Mouse (Mus musculus) hindbrain, embryonic 16.5 days (tissue): Measurements from ENCODE around the gene Dpp8. TPM values are rescaled to one million over a fixed set of nuclear protein-coding genes. Genes with fewer than 3 reads are reported as not detected.

Experiments
- ATAC-seq: fragments of 200-750 bp; cut with Nextera tagmentation; 2 replicates; pipeline ENCODE4 v1.8.0; 2017; ENCODE audit warnings: moderate TSS enrichment, moderate library complexity
- H3K27ac ChIP-seq: fragments of 300-500 bp; sonication (generic); 2 replicates; pipeline ENCODE4 v1.5.1; 2014; ENCODE audit warnings: low read depth, mild to moderate bottlenecking, control low read depth, low read length, moderate library complexity
- H3K27me3 ChIP-seq: fragments of 300-500 bp; sonication (generic); replicated peaks from 2 replicates; pipeline ENCODE4 v1.6.1; 2014; ENCODE audit warnings: low read length; ENCODE audit not compliant: control insufficient read depth, insufficient read depth
- H3K36me3 ChIP-seq: fragments of 300-500 bp; sonication (generic); 2 replicates; pipeline ENCODE4 v1.6.1; 2014; ENCODE audit warnings: mild to moderate bottlenecking, low read length, moderate library complexity, mixed read lengths; ENCODE audit not compliant: control insufficient read depth, insufficient read depth
- H3K4me1 ChIP-seq: fragments of 300-500 bp; sonication (generic); 2 replicates; pipeline ENCODE4 v1.6.1; 2014; ENCODE audit warnings: low read depth, low read length; ENCODE audit not compliant: control insufficient read depth, insufficient read depth
- H3K4me2 ChIP-seq: fragments of 300-500 bp; sonication (generic); 2 replicates; pipeline ENCODE4 v1.6.1; 2014; ENCODE audit warnings: mild to moderate bottlenecking, low read length, control low read depth, moderate library complexity
- H3K4me3 ChIP-seq: fragments of 300-500 bp; sonication (generic); 2 replicates; pipeline ENCODE4 v1.5.1; 2014; ENCODE audit warnings: mild to moderate bottlenecking, low read length, control low read depth, moderate library complexity
- H3K9ac ChIP-seq: fragments of 300-500 bp; sonication (generic); 2 replicates; pipeline ENCODE4 v1.6.1; 2014; ENCODE audit warnings: low read depth, mild to moderate bottlenecking, control low read depth, low read length, moderate library complexity
- H3K9me3 ChIP-seq: fragments of 300-500 bp; sonication (generic); 2 replicates; pipeline ENCODE4 v1.6.1; 2014; ENCODE audit warnings: mild to moderate bottlenecking, low read length, moderate library complexity; ENCODE audit not compliant: control insufficient read depth
- WGBS: fragments of 180-500 bp; shearing (Covaris S2); extraction: QIAGEN DNeasy Blood & Tissue Kit; methylation state at CpG from one replicate; pipeline ENCODE4 v1.1.7; 2014; 5-methylcytosine and 5-hydroxymethylcytosine counted together
- polyA plus RNA-seq: library from polyadenylated mRNA; unstranded; fragments of >200 nt; fragmentation: Nextera tagmentation; extraction: Ambion mirVana; gene quantifications from 2 replicates; pipeline ENCODE4 v1.2.1, GENCODE M21; 2015

Dpp8 gene
- polyA plus RNA-seq, 1 experiment from 2014 or later: 33.1 TPM

DNA sequence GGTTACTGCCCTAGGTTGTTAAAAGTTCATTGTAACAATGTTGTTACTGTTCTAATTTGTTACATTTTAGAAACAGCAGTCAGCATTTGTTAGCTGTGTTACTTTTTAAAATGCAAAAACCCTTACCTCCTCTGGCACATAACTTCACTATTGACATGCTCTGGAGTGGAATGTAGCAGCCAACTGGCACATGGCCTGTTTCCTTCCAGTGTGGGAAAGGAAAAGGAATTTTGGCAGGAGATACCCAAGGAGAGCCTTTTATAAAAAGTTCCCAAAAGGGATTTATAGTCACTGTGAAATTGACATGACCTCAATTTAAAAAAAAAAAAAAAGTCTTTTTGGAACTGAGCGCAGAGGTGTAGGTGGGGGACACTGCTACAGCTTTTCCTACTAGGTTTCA is 4.2 kb downstream of the Dpp8 start:
- no peak for ATAC-seq
- Histone ChIP-seq H3K9me3 (no peaks in the 10 kb centered on the region), H3K27me3 (no peaks in the 10 kb centered on the region), H3K4me2 (no peak overlapping the region), H3K4me1 (peaks cover 14% of the 10 kb centered on the region), H3K36me3 (peaks cover 14% of the 10 kb centered on the region), H3K27ac (no peak overlapping the region), H3K9ac (no peak overlapping the region), H3K4me3 (no peak overlapping the region)
- 69% methylated on average over 1 of the region's 1 CpGs for WGBS

DNA sequence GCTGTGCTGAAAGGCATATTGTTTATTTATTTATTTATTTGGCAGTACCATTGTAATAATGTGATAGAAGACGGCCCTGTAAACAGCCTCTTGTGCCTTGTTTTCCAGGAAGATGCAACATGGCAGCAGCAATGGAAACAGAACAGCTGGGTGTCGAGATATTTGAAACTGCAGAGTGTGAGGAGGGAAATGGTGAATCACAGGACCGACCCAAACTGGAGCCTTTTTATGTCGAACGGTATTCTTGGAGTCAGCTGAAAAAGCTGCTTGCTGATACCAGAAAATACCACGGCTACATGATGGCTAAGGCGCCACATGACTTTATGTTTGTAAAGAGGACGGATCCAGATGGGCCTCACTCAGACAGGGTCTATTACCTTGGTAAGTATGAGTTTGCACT is 4.6 kb downstream of the Dpp8 start:
- H3K9ac ChIP-seq: no peak overlapping the region
- 77% methylated on average over 8 of the region's 8 CpGs for WGBS
- peaks cover 14% of the 10 kb centered on the region for H3K4me1 ChIP-seq
- H3K4me3 ChIP-seq: no peak overlapping the region
- H3K27me3 ChIP-seq: no peaks in the 10 kb centered on the region
- no peak overlapping the region for H3K4me2 ChIP-seq
- no peak for ATAC-seq
- H3K27ac ChIP-seq: no peak overlapping the region
- H3K36me3 ChIP-seq: peaks cover 15% of the 10 kb centered on the region
- H3K9me3 ChIP-seq: no peaks in the 10 kb centered on the region

DNA sequence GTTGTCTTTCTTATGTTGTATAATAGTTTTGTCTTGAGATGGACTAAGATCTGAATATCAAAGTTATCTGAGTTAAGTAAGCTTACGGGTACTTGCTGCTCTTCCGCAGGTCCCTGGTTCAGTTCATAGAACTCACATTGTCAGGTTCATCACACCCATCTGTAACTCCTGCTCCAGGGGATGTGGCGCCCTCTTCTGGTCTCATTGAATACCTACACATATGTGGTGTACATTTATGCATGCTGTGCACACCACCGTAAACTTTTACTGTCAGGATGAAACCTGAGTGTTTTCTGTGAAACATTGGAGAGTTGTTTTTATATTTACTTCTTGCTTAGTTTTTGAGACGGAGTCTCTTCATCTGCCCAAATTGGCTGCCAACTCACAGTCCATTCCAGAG is 9.2 kb downstream of the Dpp8 start:
- Histone ChIP-seq H3K27ac (no peak overlapping the region), H3K36me3 (peaks cover 31% of the 10 kb centered on the region), H3K9me3 (no peaks in the 10 kb centered on the region), H3K27me3 (no peaks in the 10 kb centered on the region), H3K9ac (no peak overlapping the region), H3K4me2 (no peak overlapping the region), H3K4me1 (no peaks in the 10 kb centered on the region), H3K4me3 (no peak overlapping the region)
- no peak for ATAC-seq
- WGBS: 94% methylated on average over 5 of the region's 5 CpGs

DNA sequence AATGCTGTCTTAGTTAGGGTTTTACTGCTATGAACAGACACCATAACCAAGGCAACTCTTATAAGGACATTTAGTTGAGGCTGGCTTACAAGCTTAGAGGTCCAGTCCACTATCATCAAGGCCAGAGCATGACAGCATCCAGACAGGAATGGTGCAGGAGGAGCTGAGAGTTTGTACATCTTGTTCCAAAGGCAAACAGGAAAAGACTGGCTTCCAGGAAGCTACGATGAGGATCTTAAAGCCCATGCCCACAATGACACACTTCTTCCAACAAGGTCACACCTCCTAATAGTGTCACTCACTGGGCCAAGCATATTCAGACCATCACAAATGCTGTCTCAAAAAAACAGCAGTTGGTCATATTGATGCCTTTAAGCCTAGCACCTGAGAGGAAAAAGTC is 14.8 kb downstream of the Dpp8 start:
- 100% methylated on average over 1 of the region's 1 CpGs for WGBS
- no peaks in the 10 kb centered on the region for H3K4me1 ChIP-seq
- no peaks in the 10 kb centered on the region for H3K27me3 ChIP-seq
- H3K9me3 ChIP-seq: no peaks in the 10 kb centered on the region
- peaks cover 30% of the 10 kb centered on the region for H3K36me3 ChIP-seq
- H3K9ac ChIP-seq: no peak overlapping the region
- H3K4me3 ChIP-seq: no peak overlapping the region
- H3K27ac ChIP-seq: no peak overlapping the region
- no peak overlapping the region for H3K4me2 ChIP-seq
- ATAC-seq: no peak

DNA sequence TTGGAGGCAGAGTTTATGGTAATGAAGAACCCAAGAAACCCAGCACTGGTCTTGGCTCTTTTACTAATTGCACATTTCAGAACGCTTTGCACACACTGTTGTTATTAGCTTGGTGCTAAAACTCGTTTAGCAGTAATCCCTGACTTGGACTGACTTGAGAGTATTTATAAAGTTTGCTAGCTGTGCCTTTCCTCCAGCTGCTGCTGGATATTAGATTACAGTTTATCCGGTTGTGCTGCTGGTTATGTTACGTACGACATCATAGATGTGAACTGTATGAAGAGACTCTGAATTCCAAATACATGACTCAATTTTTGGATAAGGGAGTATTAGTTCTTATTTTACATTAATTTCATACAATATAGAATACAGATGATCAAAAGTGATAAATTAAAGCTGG is 17.2 kb downstream of the Dpp8 start:
- Histone ChIP-seq H3K27ac (no peak overlapping the region), H3K4me3 (no peak overlapping the region), H3K4me1 (no peaks in the 10 kb centered on the region), H3K9ac (no peak overlapping the region), H3K9me3 (no peaks in the 10 kb centered on the region), H3K27me3 (no peaks in the 10 kb centered on the region), H3K4me2 (no peak overlapping the region), H3K36me3 (peaks cover 33% of the 10 kb centered on the region)
- ATAC-seq: no peak
- 97% methylated on average over 5 of the region's 5 CpGs for WGBS

DNA sequence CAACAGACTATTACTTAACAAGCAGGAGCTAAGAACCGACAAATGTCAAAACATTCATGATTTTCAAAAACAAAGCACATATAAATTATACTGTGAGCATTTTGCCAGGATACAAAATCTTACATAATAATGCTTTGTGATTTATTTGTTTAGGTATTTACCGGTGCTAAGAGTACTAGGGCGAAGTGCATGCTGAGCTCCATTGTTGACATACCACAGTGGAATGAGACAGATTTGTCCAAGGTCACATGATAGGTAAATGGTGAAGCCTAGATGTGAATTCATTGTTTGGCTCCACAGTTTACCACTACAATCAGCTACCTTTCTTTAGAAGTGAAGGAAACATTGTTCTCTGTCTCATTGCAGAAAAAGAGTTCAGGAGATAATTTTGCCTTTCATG is 18.8 kb downstream of the Dpp8 start:
- peaks cover 37% of the 10 kb centered on the region for H3K36me3 ChIP-seq
- H3K9me3 ChIP-seq: no peaks in the 10 kb centered on the region

DNA sequence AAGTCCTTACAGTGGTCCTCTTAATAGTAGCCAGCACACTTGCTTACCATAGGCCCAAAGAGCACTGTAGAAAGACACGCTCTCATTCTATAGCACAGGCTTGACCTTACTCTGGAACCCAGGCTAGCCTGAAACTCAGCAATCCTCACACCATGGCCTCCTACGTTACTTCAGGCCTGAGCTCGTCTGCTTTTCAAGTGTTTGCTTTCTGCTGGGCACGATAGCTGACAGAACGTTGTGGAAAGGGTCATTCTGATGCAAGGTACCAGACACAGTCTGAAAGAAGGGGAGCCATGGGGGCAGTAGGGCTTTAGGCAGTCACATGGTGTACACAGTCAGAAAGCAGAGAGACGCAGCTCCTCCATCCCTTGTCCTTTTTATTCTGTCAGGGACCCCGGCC is 32.0 kb downstream of the Dpp8 start:
- 90% methylated on average over 7 of the region's 7 CpGs for WGBS
- no peaks in the 10 kb centered on the region for H3K9me3 ChIP-seq
- H3K36me3 ChIP-seq: peaks cover 40% of the 10 kb centered on the region
- H3K4me2 ChIP-seq: no peak overlapping the region
- H3K27ac ChIP-seq: no peak overlapping the region
- H3K27me3 ChIP-seq: no peaks in the 10 kb centered on the region
- no peak for ATAC-seq
- no peaks in the 10 kb centered on the region for H3K4me1 ChIP-seq
- H3K4me3 ChIP-seq: no peak overlapping the region
- H3K9ac ChIP-seq: no peak overlapping the region

More for the DNA sequence above, 18.8 kb downstream of the Dpp8 start:
- no peak overlapping the region for H3K27ac ChIP-seq
- no peaks in the 10 kb centered on the region for H3K27me3 ChIP-seq
- WGBS: 95% methylated on average over 3 of the region's 3 CpGs
- ATAC-seq: no peak
- H3K4me2 ChIP-seq: no peak overlapping the region
- H3K4me1 ChIP-seq: no peaks in the 10 kb centered on the region
- no peak overlapping the region for H3K4me3 ChIP-seq
- no peak overlapping the region for H3K9ac ChIP-seq

DNA sequence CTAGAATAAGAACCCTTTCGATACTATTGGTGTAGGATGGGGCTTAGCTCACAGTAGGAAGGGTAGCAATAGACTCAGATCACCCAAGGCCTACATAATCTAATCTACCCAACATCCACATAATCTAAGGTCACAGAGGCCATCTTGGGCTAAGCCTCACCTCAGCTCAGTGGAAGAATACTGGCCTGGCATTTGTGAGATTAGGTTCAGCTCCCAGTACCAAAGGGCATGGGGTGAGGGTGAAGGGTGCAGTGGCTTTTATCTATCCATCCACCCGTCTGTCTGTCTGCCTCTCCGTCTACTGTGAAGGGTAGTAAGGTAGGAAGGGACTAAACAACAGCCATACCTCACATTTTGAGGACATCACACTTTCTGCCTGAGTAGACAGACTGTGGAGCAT is 38.4 kb downstream of the Dpp8 start:
- WGBS: 95% methylated on average over 3 of the region's 3 CpGs
- no peak overlapping the region for H3K9ac ChIP-seq

DNA sequence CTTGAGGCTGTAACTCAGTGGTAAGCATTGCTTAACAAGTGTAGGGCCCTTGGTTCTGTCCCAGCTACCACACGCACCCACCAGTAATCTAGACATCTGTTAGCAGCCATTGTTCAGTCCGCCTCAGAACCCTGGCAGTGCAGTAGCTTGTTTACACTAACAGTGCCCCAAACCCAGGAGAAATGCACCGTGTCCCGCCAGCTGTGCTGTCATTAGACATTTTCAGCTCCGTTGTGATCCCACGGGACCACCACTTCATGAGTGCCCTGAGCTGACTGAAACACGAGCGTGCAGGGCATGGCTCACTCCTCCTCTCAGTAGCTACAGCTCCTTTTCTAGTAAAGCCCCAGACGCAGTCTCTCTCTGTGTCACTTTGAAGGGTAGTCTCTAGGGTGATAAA is 41.3 kb downstream of the Dpp8 start:
- Histone ChIP-seq H3K4me1 (no peaks in the 10 kb centered on the region), H3K4me3 (no peak overlapping the region), H3K9me3 (no peaks in the 10 kb centered on the region), H3K36me3 (peaks cover 12% of the 10 kb centered on the region), H3K9ac (no peak overlapping the region), H3K27ac (no peak overlapping the region), H3K27me3 (no peaks in the 10 kb centered on the region), H3K4me2 (no peak overlapping the region)
- 62% methylated on average over 9 of the region's 9 CpGs for WGBS
- ATAC-seq: no peak

More for the DNA sequence above, 38.4 kb downstream of the Dpp8 start:
- H3K4me1 ChIP-seq: no peaks in the 10 kb centered on the region
- ATAC-seq: no peak
- no peak overlapping the region for H3K4me3 ChIP-seq
- no peak overlapping the region for H3K27ac ChIP-seq
- H3K36me3 ChIP-seq: peaks cover 14% of the 10 kb centered on the region
- no peaks in the 10 kb centered on the region for H3K9me3 ChIP-seq
- no peaks in the 10 kb centered on the region for H3K27me3 ChIP-seq
- no peak overlapping the region for H3K4me2 ChIP-seq

DNA sequence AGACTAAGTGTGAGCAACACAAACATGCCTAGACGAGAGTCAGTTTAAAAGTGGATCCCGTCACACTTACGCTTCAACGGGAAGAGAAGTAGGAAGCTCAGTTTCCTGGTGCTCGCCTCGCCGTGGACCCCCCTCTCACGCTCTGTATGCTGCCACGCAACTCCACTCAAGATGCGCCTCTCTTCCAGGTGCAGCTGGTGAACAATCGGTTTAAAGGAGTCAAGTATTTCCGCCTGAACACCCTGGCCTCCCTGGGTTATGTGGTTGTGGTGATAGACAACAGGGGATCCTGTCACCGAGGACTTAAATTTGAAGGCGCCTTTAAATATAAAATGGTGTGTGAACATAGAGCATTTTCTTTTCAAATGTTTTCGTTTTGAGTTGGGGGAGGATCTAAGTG is 42.0 kb downstream of the Dpp8 start:
- no peak for ATAC-seq
- H3K9me3 ChIP-seq: no peaks in the 10 kb centered on the region

More for the DNA sequence above, 42.0 kb downstream of the Dpp8 start:
- Histone ChIP-seq H3K4me1 (no peaks in the 10 kb centered on the region), H3K36me3 (peaks cover 16% of the 10 kb centered on the region), H3K4me3 (no peak overlapping the region), H3K27me3 (no peaks in the 10 kb centered on the region), H3K4me2 (no peak overlapping the region), H3K27ac (no peak overlapping the region), H3K9ac (no peak overlapping the region)
- WGBS: 90% methylated on average over 15 of the region's 15 CpGs
